Mouse (Mus musculus): Measurements from ENCODE around the gene Cd2.

DNA sequence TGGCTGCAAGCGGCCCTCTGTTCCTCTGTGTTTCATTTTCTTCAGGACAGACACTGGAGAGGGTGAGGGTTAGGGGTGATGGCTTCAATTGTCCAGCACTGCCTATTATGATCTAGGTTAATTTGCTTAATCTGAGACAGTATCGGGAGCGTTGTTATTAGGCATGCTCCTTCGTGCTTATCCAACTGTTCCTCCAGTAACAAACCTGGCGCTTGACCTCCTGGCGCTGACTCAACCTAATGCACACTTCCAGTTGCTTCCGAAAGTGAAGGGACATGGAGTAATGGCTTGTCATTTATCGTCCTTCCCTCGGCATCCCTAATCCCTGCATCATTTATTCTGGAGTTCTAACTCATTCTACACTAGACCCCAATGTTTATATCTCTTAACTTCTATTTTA lies 46.9 kb downstream of the Cd2 start:
- TF ChIP-seq EP300 (IDR thresholded peaks at IDR 0.05; ENCODE audit: low read depth), result no peak
- no peak for TF ChIP-seq CTCF (IDR thresholded peaks at IDR 0.05; ENCODE audit: low read depth)

All from liver, postnatal 0 days (tissue).